Mouse (Mus musculus): ENCODE results near the gene Amz1. TPM values are rescaled to one million over a fixed set of nuclear protein-coding genes. Genes with fewer than 3 reads are reported as not detected.
A peak's percentile ranks its signal among the peaks of the same experiment; 100 is the strongest.

The Amz1 gene
- total and polyA plus RNA-seq, 2 experiments = 0.46 to 0.93 TPM

DNA sequence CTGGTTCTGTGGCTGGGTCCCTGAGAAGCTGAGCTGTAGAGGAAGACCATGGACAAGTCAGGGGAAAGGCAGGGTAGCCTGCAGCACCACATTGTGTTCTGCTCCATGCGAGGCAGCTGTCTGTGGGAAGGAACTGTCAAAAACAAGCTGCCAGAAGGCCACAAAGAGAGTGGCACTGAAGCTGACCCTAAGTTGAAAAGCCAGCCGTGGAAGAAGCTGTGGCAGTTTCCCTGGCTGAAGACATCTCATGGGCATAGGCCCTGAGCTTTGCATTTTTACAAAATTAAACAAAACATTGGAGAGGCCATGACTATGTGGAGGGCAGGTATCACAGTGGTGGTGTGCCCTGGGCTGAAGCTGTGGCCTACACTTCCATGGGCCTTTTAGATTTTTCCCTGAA is 75.3 kb downstream of the Amz1 start:
- peak overlapping the region; percentile 98 for H3K27ac ChIP-seq (replicated peaks; ENCODE audit: insufficient read depth, low read depth, low read length)
- no peak overlapping the region for H3K4me3 ChIP-seq (ENCODE audit: insufficient read depth, low read depth, low read length)
- H3K27me3 ChIP-seq (ENCODE audit: control insufficient read depth, insufficient read depth, low read length) = no peaks in the 10 kb centered on the region
- H3K9ac ChIP-seq (ENCODE audit: low read depth, low read length) = peak overlapping the region; percentile 36
- DNase-seq (ENCODE audit: extremely low read depth, low read depth, low spot score) = no peak
- H3K36me3 ChIP-seq (ENCODE audit: control insufficient read depth, insufficient read depth, low read length) = no peaks in the 10 kb centered on the region
- peaks cover 22% of the 10 kb centered on the region; the same call in 1 of the 2 replicates for H3K79me2 ChIP-seq (ENCODE audit: control insufficient read depth, insufficient read depth, low read length)
- 69% methylated on average over 2 of the region's 2 CpGs for WGBS
- no peak for TF ChIP-seq CTCF (IDR thresholded peaks at IDR 0.05; ENCODE audit: low read depth, low read length)
- TF ChIP-seq POLR2A (IDR thresholded peaks at IDR 0.05; ENCODE audit: extremely low read depth, insufficient read depth, low read length) = no peak
- peaks cover 52% of the 10 kb centered on the region for H3K4me1 ChIP-seq (ENCODE audit: control insufficient read depth, insufficient read depth, low read length)

GRCm38 (mm10) chr5:140800288-140800923 is 76.5 kb downstream of the Amz1 start:
- H3K4me1 ChIP-seq (ENCODE audit: control insufficient read depth, insufficient read depth, low read length) = peaks cover 45% of the 10 kb centered on the region
- TF ChIP-seq CTCF (IDR thresholded peaks at IDR 0.05; ENCODE audit: low read depth, low read length) (no peak), POLR2A (IDR thresholded peaks at IDR 0.05; ENCODE audit: extremely low read depth, insufficient read depth, low read length) (no peak)
- no peaks in the 10 kb centered on the region for H3K36me3 ChIP-seq (ENCODE audit: control insufficient read depth, insufficient read depth, low read length)
- H3K4me3 ChIP-seq (ENCODE audit: insufficient read depth, low read depth, low read length) = no peak overlapping the region
- H3K9ac ChIP-seq (ENCODE audit: low read depth, low read length) = peak overlapping the region; percentile 53
- peak; percentile 98 for DNase-seq (ENCODE audit: extremely low read depth, low read depth, low spot score)
- H3K27me3 ChIP-seq (ENCODE audit: control insufficient read depth, insufficient read depth, low read length) = no peaks in the 10 kb centered on the region
- 19% methylated on average over 6 of the region's 6 CpGs for WGBS
- peaks cover 26% of the 10 kb centered on the region; the same call in 1 of the 2 replicates for H3K79me2 ChIP-seq (ENCODE audit: control insufficient read depth, insufficient read depth, low read length)
- peak overlapping the region; percentile 98 for H3K27ac ChIP-seq (replicated peaks; ENCODE audit: insufficient read depth, low read depth, low read length)

GRCm38 (mm10) chr5:140801782-140802181 is 77.9 kb downstream of the Amz1 start:
- no peak for DNase-seq (ENCODE audit: extremely low read depth, low read depth, low spot score)
- H3K4me1 ChIP-seq (ENCODE audit: control insufficient read depth, insufficient read depth, low read length) = peaks cover 40% of the 10 kb centered on the region
- H3K27me3 ChIP-seq (ENCODE audit: control insufficient read depth, insufficient read depth, low read length) = no peaks in the 10 kb centered on the region
- no peak overlapping the region for H3K4me3 ChIP-seq (ENCODE audit: insufficient read depth, low read depth, low read length)
- peaks cover 29% of the 10 kb centered on the region for H3K79me2 ChIP-seq (ENCODE audit: control insufficient read depth, insufficient read depth, low read length)
- no peak overlapping the region for H3K9ac ChIP-seq (ENCODE audit: low read depth, low read length)
- H3K27ac ChIP-seq (replicated peaks; ENCODE audit: insufficient read depth, low read depth, low read length) = peak overlapping the region; percentile 98
- no peaks in the 10 kb centered on the region for H3K36me3 ChIP-seq (ENCODE audit: control insufficient read depth, insufficient read depth, low read length)
- TF ChIP-seq CTCF (IDR thresholded peaks at IDR 0.05; ENCODE audit: low read depth, low read length) = no peak
- TF ChIP-seq POLR2A (IDR thresholded peaks at IDR 0.05; ENCODE audit: extremely low read depth, insufficient read depth, low read length) = no peak
- WGBS = 52% methylated on average over 5 of the region's 5 CpGs

DNA sequence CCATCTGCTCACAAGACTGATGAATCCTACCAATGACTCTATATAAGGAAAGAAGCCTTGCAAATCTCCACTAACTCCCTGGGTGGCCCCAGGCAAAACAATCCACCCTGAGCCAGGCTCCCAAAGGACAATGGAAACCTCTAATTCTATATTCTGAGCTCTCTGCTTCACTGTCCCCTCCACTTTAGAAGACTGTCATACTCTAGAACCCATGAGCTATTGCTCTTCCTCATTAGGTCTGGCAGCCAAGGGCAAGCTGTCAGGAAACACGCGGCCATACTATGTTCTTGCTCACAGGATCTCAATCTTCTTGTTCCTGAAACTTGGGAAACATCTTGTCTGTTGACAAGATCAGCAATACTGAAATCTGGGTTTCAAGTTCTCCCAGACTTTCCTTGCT is 82.3 kb downstream of the Amz1 start:
- Histone ChIP-seq H3K4me3 (ENCODE audit: insufficient read depth, low read depth, low read length) (no peak overlapping the region), H3K79me2 (ENCODE audit: control insufficient read depth, insufficient read depth, low read length) (peaks cover 55% of the 10 kb centered on the region), H3K27me3 (ENCODE audit: control insufficient read depth, insufficient read depth, low read length) (no peaks in the 10 kb centered on the region), H3K27ac (replicated peaks; ENCODE audit: insufficient read depth, low read depth, low read length) (peak overlapping the region; percentile 19; the same call in 1 of the 2 replicates), H3K4me1 (ENCODE audit: control insufficient read depth, insufficient read depth, low read length) (peaks cover 24% of the 10 kb centered on the region), H3K36me3 (ENCODE audit: control insufficient read depth, insufficient read depth, low read length) (peaks cover 4% of the 10 kb centered on the region; the same call in 1 of the 2 replicates), H3K9ac (ENCODE audit: low read depth, low read length) (no peak overlapping the region)
- DNase-seq (ENCODE audit: extremely low read depth, low read depth, low spot score) = no peak
- no peak for TF ChIP-seq POLR2A (IDR thresholded peaks at IDR 0.05; ENCODE audit: extremely low read depth, insufficient read depth, low read length)
- TF ChIP-seq CTCF (IDR thresholded peaks at IDR 0.05; ENCODE audit: low read depth, low read length) = no peak
- WGBS = 78% methylated on average over 2 of the region's 2 CpGs

DNA sequence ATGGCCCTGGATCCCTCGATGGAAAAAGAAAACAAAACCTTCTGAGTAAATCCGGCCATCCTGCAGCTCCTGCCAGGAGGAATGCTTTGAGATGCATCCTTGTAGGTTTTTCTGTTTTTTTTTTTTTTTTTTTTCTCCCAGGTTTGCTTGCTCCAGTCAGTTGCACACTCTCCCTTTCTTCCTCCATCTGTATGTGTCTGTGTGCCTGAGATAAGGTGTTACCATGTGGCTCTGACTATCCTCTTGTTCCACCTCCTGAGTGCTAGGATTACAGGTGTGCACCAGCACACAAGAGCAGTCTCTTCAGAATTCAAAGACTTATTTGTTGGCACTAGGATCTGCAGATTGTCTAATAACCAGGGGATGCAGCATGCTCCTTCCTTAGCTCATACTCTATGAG is 83.0 kb downstream of the Amz1 start:
- Histone ChIP-seq H3K27ac (replicated peaks; ENCODE audit: insufficient read depth, low read depth, low read length) (peak overlapping the region; percentile 10; the same call in 1 of the 2 replicates), H3K4me1 (ENCODE audit: control insufficient read depth, insufficient read depth, low read length) (peaks cover 26% of the 10 kb centered on the region), H3K79me2 (ENCODE audit: control insufficient read depth, insufficient read depth, low read length) (peaks cover 58% of the 10 kb centered on the region), H3K4me3 (ENCODE audit: insufficient read depth, low read depth, low read length) (no peak overlapping the region), H3K36me3 (ENCODE audit: control insufficient read depth, insufficient read depth, low read length) (peaks cover 4% of the 10 kb centered on the region; the same call in 1 of the 2 replicates), H3K9ac (ENCODE audit: low read depth, low read length) (no peak overlapping the region), H3K27me3 (ENCODE audit: control insufficient read depth, insufficient read depth, low read length) (no peaks in the 10 kb centered on the region)
- no peak for DNase-seq (ENCODE audit: extremely low read depth, low read depth, low spot score)
- TF ChIP-seq POLR2A (IDR thresholded peaks at IDR 0.05; ENCODE audit: extremely low read depth, insufficient read depth, low read length) = no peak
- 43% methylated on average over 2 of the region's 2 CpGs for WGBS

Other genes starting within 250 kb of the Amz1 start
- 0.27 and 0.28 TPM in 2 replicates for gene Chst12, start 218.6 kb upstream of the Amz1 start, total RNA-seq (2014; rRNA removed)
- gene Chst12, start 218.6 kb upstream of the Amz1 start, polyA plus RNA-seq (2012; rRNA removed) = 1.1 and 1.4 TPM in 2 replicates
- gene Grifin, start 159.1 kb upstream of the Amz1 start, total RNA-seq (2014; rRNA removed) = not detected in 2 replicates
- gene Grifin, start 159.1 kb upstream of the Amz1 start, polyA plus RNA-seq (2012; rRNA removed) = not detected in 2 replicates
- gene Lfng, start 116.8 kb upstream of the Amz1 start, total RNA-seq (2014; rRNA removed) = 4.2 and 5.5 TPM in 2 replicates
- 9.2 and 9.5 TPM in 2 replicates for gene Lfng, start 116.8 kb upstream of the Amz1 start, polyA plus RNA-seq (2012; rRNA removed)
- gene Ttyh3, start 75.1 kb upstream of the Amz1 start, total RNA-seq (2014; rRNA removed) = 1.9 and 2.7 TPM in 2 replicates
- 7.1 and 8.6 TPM in 2 replicates for gene Ttyh3, start 75.1 kb upstream of the Amz1 start, polyA plus RNA-seq (2012; rRNA removed)
- gene Iqce, start 21.7 kb upstream of the Amz1 start, total RNA-seq (2014; rRNA removed) = 2.3 and 2.4 TPM in 2 replicates
- gene Iqce, start 21.7 kb upstream of the Amz1 start, polyA plus RNA-seq (2012; rRNA removed) = 3.8 and 5.5 TPM in 2 replicates
- 5.5 and 6.1 TPM in 2 replicates for gene Brat1, start 19.1 kb upstream of the Amz1 start, total RNA-seq (2014; rRNA removed)
- 13.3 and 14.4 TPM in 2 replicates for gene Brat1, start 19.1 kb upstream of the Amz1 start, polyA plus RNA-seq (2012; rRNA removed)
- 43.1 and 56.9 TPM in 2 replicates for gene Gna12, start 106.3 kb downstream of the Amz1 start, total RNA-seq (2014; rRNA removed)
- 85.1 and 88.2 TPM in 2 replicates for gene Gna12, start 106.3 kb downstream of the Amz1 start, polyA plus RNA-seq (2012; rRNA removed)